Mouse (Mus musculus) intestine, embryonic 14.5 days (tissue): Measurements from ENCODE around the gene Sdr9c7. TPM values are rescaled to one million over a fixed set of nuclear protein-coding genes. Genes with fewer than 3 reads are reported as not detected.

Source experiments
- ATAC-seq: fragments of 200-750 bp; cut with Nextera tagmentation; replicated peaks from 2 replicates; pipeline ENCODE4 v1.8.0; 2017; ENCODE audit warnings: low read depth, moderate number of reproducible peaks, moderate TSS enrichment, moderate library complexity; ENCODE audit not compliant: low FRiP score, low TSS enrichment
- DNase-seq: peaks from one replicate; pipeline ENCODE4 v3.0.0-alpha.2; 2018; ENCODE audit warnings: low spot score
- H3K27ac ChIP-seq: fragments of 300-500 bp; sonication (generic); 2 replicates; pipeline ENCODE4 v1.5.1; 2014; ENCODE audit warnings: low read depth, mild to moderate bottlenecking, control low read depth
- H3K27me3 ChIP-seq: fragments of 300-500 bp; sonication (generic); replicated peaks from 2 replicates; pipeline ENCODE4 v1.6.1; 2014; ENCODE audit warnings: low read length, control low read depth; ENCODE audit not compliant: control insufficient read depth, insufficient read depth
- H3K36me3 ChIP-seq: fragments of 300-500 bp; sonication (generic); 2 replicates; pipeline ENCODE4 v1.6.1; 2014; ENCODE audit warnings: low read length, control low read depth; ENCODE audit not compliant: control insufficient read depth, insufficient read depth
- H3K4me1 ChIP-seq: fragments of 300-500 bp; sonication (generic); replicated peaks from 2 replicates; pipeline ENCODE4 v1.6.1; 2014; ENCODE audit warnings: low read length, control low read depth, mixed read lengths; ENCODE audit not compliant: control insufficient read depth, insufficient read depth
- H3K4me2 ChIP-seq: fragments of 300-500 bp; sonication (generic); 2 replicates; pipeline ENCODE4 v1.6.1; 2014; ENCODE audit warnings: low read length
- H3K4me3 ChIP-seq: fragments of 300-500 bp; sonication (generic); 2 replicates; pipeline ENCODE4 v1.5.1; 2014; ENCODE audit warnings: low read depth, low read length, control low read depth, mixed read lengths
- H3K9ac ChIP-seq: fragments of 300-500 bp; sonication (generic); 2 replicates; pipeline ENCODE4 v1.6.1; 2014; ENCODE audit warnings: mild to moderate bottlenecking, low read length
- H3K9me3 ChIP-seq: fragments of 300-500 bp; sonication (generic); 2 replicates; pipeline ENCODE4 v1.6.1; 2016; ENCODE audit warnings: low read length, control low read depth; ENCODE audit not compliant: control insufficient read depth
- WGBS: fragments of 180-500 bp; shearing (Covaris S2); extraction: QIAGEN DNeasy Blood & Tissue Kit; methylation state at CpG from one replicate; pipeline ENCODE4 v1.1.7; 2014; 5-methylcytosine and 5-hydroxymethylcytosine counted together
- polyA plus RNA-seq: library from polyadenylated mRNA; unstranded; fragments of >200 nt; fragmentation: Nextera tagmentation; extraction: Ambion mirVana; gene quantifications from 2 replicates; pipeline ENCODE4 v1.2.1, GENCODE M21; 2014

Gene Sdr9c7
- not detected in 2 replicates for polyA plus RNA-seq

DNA sequence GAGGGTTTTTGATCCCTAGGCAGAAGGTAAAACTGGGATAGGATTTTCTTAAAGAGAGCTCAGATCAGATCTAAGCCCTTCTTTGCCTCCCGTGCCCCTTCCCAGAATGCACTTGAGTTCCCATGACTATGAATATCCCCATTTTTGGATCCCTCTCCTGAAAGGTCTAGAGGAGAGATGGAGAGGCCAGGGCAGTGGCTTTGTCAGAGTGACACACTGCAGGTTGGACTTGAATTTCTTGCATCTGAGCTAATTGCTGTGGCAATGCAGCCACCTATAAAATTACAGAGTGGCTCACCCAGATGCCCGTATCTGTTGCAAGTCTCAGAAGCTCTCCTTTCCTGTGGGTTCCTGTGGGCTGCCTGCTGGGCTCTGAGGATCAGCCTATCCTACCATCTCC, at the start of gene Sdr9c7:
TSS of gene Sdr9c7 (plus strand) at position 301 of the 400 bp plus-strand sequence.
- Histone ChIP-seq H3K9ac (no peak within 1 kb of the TSS), H3K36me3 (no peaks in the 10 kb centered on the region), H3K4me3 (no peak within 1 kb of the TSS), H3K4me2 (no peak within 1 kb of the TSS), H3K9me3 (no peaks in the 10 kb centered on the region), H3K4me1 (no peaks in the 10 kb centered on the region), H3K27ac (no peak within 1 kb of the TSS), H3K27me3 (no peaks in the 10 kb centered on the region)
- ATAC-seq (no peak), DNase-seq (no peak)
- 87% methylated on average over 2 of the region's 2 CpGs for WGBS

DNA sequence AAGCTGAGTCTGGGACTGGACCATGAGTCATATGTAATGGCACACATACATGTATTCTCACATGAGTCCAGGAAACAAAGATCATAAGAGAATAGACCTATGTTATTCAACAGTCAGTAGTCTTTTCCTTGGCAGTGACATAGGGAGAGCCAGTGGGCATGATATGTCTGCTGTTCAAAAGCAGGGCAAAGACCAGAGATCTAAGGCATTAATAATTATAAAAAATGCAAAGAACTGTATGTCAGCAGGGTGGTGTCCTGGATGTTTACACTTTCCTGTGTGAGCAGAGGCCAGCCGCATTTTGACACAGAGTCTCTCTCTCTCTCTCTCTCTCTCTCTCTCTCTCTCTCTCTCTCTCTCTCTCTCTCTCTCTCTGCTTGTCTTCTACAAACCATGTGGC, 48.7 kb upstream of the Sdr9c7 start, which contains the start of gene Rdh19:
TSS of gene Rdh19 (plus strand) at position 301 of the 400 bp plus-strand sequence.
- 48% methylated on average over 1 of the region's 1 CpGs for WGBS
- ATAC-seq: no peak
- no peak within 1 kb of the TSS for H3K9ac ChIP-seq
- no peaks in the 10 kb centered on the region for H3K27me3 ChIP-seq
- DNase-seq: no peak
- H3K9me3 ChIP-seq: no peaks in the 10 kb centered on the region
- no peaks in the 10 kb centered on the region for H3K36me3 ChIP-seq
- H3K4me3 ChIP-seq: no peak within 1 kb of the TSS
- no peak within 1 kb of the TSS for H3K27ac ChIP-seq
- H3K4me2 ChIP-seq: no peak within 1 kb of the TSS
- H3K4me1 ChIP-seq: no peaks in the 10 kb centered on the region

- no peak for DNase-seq
- H3K27ac ChIP-seq: no peak overlapping the region
- no peaks in the 10 kb centered on the region for H3K27me3 ChIP-seq
- no peak overlapping the region for H3K4me3 ChIP-seq
- ATAC-seq: no peak
- H3K36me3 ChIP-seq: no peaks in the 10 kb centered on the region
- H3K9me3 ChIP-seq: no peaks in the 10 kb centered on the region
- H3K4me2 ChIP-seq: no peak overlapping the region
- no peaks in the 10 kb centered on the region for H3K4me1 ChIP-seq
- H3K9ac ChIP-seq: no peak overlapping the region
Observed at GRCm38 (mm10) chr10:127856376-127856775, 41.9 kb upstream of the Sdr9c7 start.

DNA sequence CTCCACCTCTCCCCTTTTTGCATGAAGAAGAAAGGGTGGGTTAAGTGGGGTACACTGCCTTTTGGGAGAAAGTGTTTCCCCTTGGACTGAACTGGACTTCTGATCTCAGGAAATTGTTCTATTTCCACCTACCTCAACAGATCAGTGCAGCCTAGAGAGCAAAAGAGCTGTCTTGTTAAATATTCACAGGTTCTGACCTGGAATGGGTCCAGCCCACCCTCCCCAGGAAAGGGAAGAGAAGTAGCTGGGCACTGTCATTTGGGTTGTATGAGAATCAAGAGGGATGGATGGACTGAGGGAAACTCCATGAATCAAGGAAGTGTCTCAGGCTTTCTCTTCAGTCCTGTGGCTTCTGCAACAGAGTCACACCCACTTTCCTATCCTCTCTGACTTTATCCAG, 33.4 kb upstream of the Sdr9c7 start:
- Histone ChIP-seq H3K9me3 (no peaks in the 10 kb centered on the region), H3K9ac (no peak overlapping the region), H3K27me3 (no peaks in the 10 kb centered on the region), H3K36me3 (no peaks in the 10 kb centered on the region), H3K4me1 (no peaks in the 10 kb centered on the region), H3K27ac (no peak overlapping the region), H3K4me2 (no peak overlapping the region), H3K4me3 (no peak overlapping the region)
- ATAC-seq (no peak), DNase-seq (no peak)

GRCm38 (mm10) chr10:127866232-127866631, 32.1 kb upstream of the Sdr9c7 start, which contains the start of gene Rdh16f2:
TSS of gene Rdh16f2 (plus strand) at chr10:127866474.
- Histone ChIP-seq H3K4me3 (no peak within 1 kb of the TSS), H3K27ac (no peak within 1 kb of the TSS), H3K9me3 (no peaks in the 10 kb centered on the region), H3K4me2 (no peak within 1 kb of the TSS), H3K9ac (no peak within 1 kb of the TSS), H3K27me3 (no peaks in the 10 kb centered on the region), H3K36me3 (no peaks in the 10 kb centered on the region), H3K4me1 (no peaks in the 10 kb centered on the region)
- ATAC-seq (no peak), DNase-seq (no peak)
- 79% methylated on average over 3 of the region's 3 CpGs for WGBS

DNA sequence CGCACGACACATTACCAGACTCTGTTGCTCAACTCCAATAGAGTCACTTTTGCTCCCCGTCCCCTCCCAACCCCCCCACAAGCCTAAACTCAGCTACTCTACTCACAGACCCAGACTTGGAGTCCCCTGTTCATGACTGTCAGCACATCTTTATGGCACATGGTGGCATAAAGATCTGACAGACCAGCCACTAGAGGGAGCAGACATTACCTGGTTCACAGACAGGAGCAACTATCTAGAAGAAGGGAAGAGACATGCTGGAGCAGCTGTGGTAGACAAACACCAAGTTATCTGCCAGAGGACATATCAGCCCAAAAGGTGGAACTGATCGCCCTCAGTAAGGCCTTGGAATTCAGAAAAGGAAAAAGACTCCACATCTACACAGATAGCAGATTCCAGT, 25.8 kb upstream of the Sdr9c7 start:
- H3K4me3 ChIP-seq: no peak overlapping the region
- no peak overlapping the region for H3K4me2 ChIP-seq
- DNase-seq: no peak
- H3K27ac ChIP-seq: no peak overlapping the region
- H3K9me3 ChIP-seq: no peaks in the 10 kb centered on the region
- H3K27me3 ChIP-seq: no peaks in the 10 kb centered on the region
- ATAC-seq: no peak
- 64% methylated on average over 4 of the region's 4 CpGs for WGBS
- H3K36me3 ChIP-seq: no peaks in the 10 kb centered on the region
- H3K4me1 ChIP-seq: no peaks in the 10 kb centered on the region
- no peak overlapping the region for H3K9ac ChIP-seq

GRCm38 (mm10) chr10:127877681-127878080, 20.6 kb upstream of the Sdr9c7 start:
- peaks cover 5% of the 10 kb centered on the region; the same call in 1 of the 2 replicates for H3K4me1 ChIP-seq
- 25% methylated on average over 2 of the region's 2 CpGs for WGBS

GRCm38 (mm10) chr10:127878262-127879057, 19.9 kb upstream of the Sdr9c7 start:
- Histone ChIP-seq H3K4me3 (no peak overlapping the region), H3K4me1 (peaks cover 5% of the 10 kb centered on the region; the same call in 1 of the 2 replicates), H3K9me3 (no peaks in the 10 kb centered on the region), H3K36me3 (no peaks in the 10 kb centered on the region), H3K27ac (peak overlapping the region; percentile 77), H3K9ac (no peak overlapping the region), H3K27me3 (no peaks in the 10 kb centered on the region), H3K4me2 (peak overlapping the region; percentile 33)
- ATAC-seq (peak; percentile 88), DNase-seq (peak; percentile 61)
- WGBS: 52% methylated on average over 3 of the region's 3 CpGs

More at GRCm38 (mm10) chr10:127877681-127878080, 20.6 kb upstream of the Sdr9c7 start:
- H3K36me3 ChIP-seq: no peaks in the 10 kb centered on the region
- no peaks in the 10 kb centered on the region for H3K27me3 ChIP-seq
- ATAC-seq (peak; percentile 82), DNase-seq (peak; percentile 59)
- H3K4me3 ChIP-seq: no peak overlapping the region
- no peaks in the 10 kb centered on the region for H3K9me3 ChIP-seq
- H3K9ac ChIP-seq: no peak overlapping the region
- peak overlapping the region; percentile 77 for H3K27ac ChIP-seq
- peak overlapping the region; percentile 33 for H3K4me2 ChIP-seq
